Mouse (Mus musculus) lung, postnatal 4 days (tissue): Measurements from ENCODE around the gene Tldc1.

Source experiments
- DNase-seq, 2 experiments: peaks; one replicate each; pipeline ENCODE4 v3.0.0; 2021

Gene Tldc1

DNA sequence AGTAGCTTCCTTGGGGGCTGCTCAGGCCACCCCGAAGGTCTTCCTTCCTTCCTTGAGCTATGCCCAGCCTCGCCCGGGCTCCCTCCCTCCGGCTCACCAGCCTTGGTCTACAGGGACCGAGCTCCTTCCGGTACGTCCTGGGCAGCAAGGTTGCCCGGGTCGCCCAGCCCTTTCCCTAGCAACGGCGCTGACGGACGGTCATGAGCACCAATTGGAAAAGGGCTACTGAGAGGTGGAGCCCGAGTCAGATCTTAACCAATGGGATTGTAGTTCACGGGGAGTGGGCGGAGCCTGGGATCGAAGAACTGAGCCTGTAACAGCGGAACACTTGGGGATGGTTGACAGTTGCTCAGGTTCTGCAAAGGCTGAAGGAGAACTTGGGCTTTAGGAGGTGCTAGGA lies at the start of gene Tldc1:
TSS of gene Tldc1 (minus strand) at position 154 of the 400 bp plus-strand sequence.
- peak; percentile 99 to 100 for DNase-seq

DNA sequence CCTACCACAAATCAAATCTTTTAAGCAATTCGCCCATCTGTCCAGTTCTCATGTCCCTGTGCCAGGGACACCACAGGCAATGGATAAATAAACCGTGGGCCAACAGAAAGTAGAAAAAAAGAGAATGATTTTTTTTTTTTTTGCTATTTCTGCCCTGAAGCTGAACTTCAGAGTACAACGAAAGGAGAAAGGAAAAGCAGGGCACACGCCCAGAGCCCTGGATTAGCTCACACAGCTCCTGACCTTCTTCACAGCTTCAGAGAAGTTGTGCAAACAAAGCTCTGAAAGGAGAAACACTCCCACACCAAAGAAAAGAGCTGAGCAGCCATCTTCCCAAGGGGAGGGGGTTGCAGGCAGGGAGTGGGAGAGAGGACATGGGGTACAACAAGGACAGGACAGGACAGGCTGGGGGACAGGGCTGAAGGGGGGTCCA lies 49.5 kb upstream of the Tldc1 start:
- peak; percentile 56 to 62 for DNase-seq

DNA sequence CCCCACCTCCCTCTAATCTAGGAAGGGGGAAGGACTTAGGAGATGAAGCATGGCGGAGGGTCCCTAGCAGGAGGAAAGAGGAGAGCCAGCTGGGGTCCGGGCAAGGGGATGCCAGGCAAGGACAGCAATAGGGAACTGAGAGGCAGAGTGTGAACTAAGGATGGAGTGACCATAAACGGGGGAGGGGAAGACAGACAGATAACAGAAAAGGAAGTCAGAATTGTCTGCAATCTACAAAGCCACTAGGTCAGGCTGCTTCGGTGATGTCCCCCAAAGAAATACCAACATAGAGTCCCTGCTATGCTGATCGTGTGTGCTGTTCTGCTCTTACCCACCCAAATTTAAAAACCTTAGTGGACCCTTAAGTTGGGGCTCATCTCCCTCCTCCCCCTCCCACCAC lies 48.8 kb upstream of the Tldc1 start:
- no peak for DNase-seq

DNA sequence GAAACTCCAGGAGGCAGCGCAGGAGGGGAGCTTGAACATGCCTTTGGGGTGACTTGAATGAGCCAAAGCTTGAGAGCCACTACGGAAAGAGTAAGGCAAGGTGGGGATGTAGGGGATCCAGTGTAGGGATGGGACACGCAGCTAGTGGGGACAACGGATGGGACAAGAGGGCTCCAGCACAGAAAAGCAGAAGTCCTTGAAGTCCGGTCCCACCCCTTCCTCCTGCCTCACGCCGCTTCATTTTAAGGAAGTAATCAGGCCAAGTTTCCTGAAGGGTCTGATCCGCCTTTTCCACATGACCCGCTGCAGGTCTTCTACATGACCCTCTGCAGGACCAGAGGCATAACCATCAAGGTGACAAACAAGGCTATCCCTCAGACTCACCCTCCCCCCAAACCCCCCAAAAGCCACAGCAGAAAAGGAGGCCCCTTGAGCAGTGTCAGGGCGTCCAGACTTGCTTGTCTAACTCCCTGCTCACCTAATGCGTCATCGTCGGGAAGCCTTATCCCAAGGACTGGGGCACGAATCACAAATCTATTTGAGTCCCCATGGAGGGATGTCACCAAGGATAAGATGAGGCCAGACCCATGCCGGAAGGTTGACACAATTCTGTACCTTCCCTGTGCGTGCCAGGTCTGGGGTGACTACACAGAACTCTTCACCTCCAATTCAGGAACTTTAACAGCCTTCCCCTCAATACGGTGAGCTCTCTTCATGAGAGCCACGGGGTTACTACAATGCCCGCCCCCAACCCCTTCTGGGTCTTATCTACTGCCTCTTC lies 47.9 kb upstream of the Tldc1 start:
- DNase-seq = no peak

DNA sequence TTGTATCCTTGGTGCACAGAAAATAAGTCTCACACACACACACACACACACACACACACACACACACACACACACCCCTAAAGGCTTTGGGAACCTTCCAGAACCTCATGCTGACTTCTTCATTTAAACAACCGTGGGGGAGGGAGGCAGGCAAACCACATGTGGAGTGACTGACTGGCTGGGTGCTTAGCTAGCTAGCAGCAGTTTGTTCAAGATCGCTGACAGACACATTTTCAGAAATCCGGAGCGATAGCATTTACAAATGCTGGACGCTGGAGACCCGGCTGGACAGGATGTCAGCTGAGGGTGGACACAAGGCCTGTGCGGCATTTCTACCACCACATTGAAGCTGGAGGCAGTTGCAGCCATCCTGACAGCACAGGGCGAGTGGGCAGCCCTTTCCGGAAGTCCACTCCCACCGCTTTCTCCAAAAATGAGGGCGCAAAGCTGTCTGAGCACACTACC lies 46.6 kb upstream of the Tldc1 start:
- peak; percentile 65 to 87 for DNase-seq

DNA sequence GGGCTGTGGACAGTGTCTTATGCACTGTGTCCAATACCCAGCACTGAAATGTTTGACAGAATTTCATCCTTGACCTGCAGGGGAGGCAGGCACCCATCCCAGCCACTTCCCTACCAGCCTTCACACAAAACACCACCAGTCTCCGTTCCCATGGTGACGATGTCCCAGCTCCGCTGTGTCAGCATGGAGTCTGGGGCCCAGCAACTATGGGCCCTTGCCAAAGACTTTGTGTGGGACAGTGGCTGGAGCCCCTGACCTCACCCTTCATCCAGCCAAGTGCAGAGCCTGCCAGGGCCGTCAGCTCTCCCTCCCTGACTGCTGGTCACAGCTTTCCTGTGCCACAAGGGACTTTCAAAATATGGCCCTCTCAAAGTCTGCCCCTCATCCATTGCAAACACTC lies 45.9 kb upstream of the Tldc1 start:
- DNase-seq = peak in 1 of 2 experiments; percentile 78

DNA sequence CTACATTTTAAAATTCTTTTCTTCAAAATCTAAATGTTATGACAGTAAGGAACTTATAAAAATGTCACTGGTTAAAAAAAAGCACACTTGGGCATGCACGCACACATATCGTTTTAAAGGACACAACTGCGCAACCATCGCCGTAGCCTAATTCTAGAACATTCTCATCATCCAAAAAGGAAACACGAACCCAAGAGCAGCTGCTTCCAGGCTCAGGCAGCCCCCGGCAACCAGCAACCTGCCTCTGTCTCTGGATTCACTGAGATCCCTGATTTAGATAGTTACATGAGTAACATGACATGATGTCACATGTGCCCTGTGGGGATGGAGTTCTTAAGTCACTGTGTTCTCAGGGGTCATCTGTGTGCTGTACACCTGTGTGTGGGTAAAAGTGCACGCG lies 45.1 kb upstream of the Tldc1 start:
- DNase-seq = no peak

DNA sequence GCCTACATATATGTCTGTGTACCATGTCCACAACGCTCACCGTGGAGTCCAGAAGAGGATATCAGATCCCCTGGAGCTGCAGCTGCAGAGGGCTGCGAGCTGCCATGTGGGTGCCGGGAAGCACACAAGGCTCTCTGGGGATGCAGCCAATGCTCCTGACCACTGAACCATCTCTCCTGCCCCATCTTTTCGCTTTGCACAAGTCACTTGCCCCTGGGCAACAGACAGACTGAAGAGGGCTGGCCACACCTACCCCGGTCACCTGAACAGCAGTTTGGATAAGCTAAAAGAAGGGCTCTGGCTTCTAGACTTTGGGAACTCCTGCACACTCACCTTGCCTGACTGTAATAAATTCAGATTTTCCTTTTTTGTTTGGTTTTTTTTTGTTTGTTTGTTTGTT lies 43.5 kb upstream of the Tldc1 start:
- DNase-seq = no peak

DNA sequence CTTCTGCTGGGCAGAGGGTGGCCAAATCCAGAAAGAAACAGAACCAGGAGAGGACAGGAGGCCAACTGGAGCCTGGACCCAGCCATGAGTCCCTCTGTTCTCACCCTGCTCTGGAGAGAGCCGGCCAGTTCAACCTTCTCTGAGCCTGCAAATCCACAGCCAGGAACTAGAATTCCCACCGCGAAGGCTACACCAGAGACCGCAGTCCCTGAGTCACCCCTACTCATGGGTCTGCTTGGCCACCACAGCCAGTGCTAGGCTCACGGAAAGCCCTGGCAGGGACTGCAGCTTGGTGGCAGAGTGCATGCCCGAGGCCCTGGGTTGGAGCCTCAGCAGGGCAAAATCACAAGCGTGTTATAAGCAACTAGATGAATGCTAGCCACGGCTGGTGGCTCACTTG lies 41.8 kb upstream of the Tldc1 start:
- no peak for DNase-seq

DNA sequence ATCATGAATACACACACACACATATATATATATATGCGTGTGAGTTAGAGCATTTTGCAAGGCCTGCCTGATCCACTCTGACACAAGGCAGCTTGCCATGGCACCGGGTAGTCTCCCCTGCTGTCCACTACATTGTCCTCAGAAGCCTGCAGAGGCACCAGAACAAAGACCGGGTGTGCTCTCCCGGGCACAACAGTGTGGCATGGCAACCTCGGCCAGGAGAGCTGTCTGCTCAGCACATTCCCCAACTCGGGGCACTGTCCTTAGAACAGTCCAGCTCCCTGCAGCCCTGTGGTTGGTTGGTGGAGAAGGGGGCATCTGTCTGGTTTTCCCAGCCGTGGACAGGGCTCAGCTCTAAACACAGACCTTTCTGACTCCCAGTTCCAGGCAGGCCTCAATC lies 41.1 kb upstream of the Tldc1 start:
- no peak for DNase-seq

DNA sequence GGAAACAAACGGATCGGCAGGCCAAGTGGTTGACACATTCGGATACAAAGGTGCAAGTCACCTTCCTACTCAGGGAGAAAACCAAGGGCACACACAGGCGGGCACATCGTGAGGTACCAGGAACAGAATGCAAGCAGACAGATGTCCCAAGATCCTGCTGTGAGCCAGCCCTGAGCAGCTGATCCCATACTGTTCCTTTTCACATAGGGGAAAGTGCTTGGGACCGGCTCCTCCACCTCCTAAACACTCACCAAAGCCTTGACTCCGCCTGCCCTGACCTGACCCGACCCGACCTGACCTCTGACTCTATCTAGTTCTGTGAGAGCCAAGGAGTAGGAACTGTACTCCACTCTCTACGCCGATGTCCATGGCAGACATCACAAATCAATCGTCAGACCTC lies 39.2 kb upstream of the Tldc1 start:
- DNase-seq = no peak

DNA sequence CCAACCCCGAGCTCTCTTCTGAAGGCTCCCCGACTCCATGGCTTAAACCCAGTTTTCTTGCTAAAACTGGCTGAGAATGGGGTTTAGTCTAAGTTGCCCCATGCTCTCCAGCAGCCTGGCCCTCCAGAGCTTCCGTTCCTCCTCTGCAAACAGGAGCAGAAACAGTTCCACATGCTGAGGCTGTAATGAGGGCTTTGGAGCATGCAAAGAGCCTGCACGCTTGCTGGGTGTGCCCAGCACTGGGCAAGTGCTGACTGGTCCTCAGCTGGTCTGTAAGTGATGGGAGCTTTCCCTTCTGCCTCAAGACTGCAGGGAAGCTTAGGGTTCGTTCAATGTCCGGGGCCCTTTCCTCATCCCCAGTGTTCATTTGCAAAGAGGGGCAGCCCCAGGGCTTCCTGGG lies 38.0 kb upstream of the Tldc1 start:
- DNase-seq = no peak

DNA sequence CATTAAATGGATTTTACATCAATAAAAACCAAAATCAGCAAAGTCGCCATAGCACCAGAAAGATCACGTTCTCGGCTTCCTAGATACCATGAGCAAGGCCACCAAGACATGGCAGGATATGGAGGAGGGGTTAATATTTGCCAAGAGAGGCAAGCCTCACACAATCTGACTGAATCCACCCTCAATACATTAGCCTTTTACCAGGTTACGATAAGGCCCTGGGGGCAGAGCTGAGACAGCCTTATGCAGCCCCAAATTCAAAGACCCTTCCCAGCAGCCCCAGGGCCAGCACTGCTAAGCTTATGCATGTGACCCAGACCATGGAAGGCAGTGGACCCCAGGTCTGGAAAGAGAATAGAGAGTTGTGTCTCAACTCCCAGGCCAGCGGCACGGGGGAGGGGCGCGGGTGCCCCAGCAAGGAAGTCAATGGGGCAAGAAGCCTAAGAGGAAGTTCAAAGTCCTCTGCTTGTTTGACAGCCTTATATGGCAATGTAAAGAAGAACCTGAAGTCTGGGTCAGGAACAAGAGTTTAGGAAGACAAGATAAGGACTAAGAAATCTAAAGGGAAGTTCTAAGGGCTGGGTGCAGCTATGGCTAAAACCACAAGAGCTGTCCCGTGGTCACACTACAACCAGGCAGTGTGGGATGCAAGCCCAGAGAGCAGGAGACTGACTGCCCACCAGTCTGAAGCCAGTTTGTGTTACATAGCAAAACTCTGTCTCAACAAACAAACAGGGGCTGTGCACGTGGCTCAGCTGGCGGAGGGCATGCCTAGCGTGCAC lies 34.6 kb upstream of the Tldc1 start:
- peak; percentile 70 to 75 for DNase-seq

DNA sequence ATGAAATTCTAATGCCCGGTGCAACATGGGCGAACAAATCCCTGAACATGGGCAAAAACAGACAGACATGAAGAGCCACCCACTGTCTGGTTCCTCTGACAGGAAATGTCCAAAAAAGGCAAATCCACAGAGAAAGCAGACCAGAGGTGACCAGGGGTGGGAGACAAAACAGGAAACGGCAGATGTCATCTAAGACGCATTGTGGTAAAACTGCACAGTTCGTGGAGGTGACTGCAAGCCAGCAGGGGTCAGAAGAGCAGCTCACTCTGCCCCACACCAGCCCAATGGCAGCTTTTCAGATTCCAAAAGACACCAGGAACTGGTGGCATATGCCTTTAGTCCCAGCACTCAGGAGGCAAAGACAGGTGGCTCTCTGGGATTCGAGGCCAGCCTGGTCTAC lies 33.7 kb upstream of the Tldc1 start:
- peak; percentile 52 to 65 for DNase-seq

DNA sequence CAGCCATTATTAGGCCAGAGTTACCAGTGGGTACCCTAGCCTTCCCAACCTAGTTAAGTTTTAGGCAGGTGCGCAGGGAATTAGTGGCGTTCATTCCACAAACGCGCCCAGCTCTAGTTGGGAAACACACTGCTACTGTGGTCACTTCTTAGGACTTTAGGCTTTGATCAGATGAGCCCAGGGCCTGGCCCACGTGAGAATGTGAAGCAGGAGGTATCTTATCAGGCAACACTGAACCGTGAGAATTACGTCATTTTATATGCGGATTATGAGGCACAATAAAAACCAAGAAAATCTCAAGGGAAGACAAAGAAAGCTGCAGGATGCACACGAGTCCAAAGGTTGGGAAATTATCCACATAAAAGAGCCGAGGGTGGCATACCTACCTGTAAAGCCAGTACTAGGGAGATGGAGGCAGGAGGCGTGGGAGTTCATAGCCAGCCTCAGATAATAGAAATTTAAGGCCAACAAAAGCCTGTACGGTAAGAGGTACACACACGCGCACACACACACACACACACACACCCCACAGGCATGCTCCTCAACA lies 32.8 kb upstream of the Tldc1 start:
- DNase-seq = no peak

DNA sequence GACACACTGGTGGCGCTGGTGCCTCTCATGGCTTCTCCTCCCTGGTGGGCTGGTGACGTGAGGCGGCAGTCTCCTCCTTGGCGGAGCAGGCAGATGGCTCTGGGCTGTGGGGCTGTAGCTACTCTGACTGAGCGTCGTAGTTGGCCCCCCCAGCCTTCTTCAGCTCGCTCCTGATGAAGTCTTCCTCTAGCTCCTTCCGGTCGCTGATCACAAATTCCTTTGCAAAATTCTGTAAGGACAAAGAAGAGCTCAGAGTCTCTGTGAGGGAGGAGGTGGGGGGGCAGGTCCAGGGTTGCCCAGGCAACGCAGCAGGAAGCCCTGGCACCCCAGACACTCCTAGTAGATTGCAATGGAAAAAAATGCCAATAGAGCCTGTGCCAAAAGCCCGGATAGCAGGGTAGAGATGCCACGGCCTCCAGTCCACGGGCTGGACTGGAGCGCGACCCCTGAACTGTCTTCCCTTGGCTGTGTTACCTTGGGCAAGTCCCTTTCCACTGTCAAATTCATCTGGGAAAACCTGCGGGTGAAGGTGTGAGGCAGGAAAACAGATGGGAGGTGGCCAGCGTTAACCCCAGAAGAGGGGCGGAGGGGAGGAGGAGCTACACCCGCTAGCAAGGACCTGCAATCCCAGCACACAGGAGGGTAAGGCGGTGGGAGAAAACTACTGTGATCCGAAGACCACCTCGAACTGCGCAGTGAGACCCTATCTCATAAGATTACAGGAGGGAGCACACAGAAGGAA lies 32.1 kb upstream of the Tldc1 start:
- DNase-seq = no peak

DNA sequence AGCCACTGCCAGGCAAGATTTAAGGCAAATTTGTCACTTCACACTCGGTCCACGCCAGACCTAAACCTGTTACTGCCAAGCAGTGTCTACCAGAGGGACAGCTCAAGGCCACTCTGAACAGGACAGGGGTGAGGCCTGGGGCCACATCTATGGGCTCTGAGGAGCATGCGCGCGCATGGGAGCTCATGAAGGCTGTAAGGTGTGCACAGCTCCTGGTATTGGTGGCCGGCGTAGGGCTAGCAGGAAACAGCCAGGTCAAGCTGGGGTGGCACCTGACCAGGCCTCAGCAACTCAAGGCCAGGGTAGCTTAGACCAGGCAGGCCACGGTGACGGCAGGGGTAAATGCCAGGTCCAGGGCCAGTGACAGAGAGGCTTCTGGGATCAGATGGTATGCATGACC lies 31.4 kb upstream of the Tldc1 start:
- DNase-seq = no peak

DNA sequence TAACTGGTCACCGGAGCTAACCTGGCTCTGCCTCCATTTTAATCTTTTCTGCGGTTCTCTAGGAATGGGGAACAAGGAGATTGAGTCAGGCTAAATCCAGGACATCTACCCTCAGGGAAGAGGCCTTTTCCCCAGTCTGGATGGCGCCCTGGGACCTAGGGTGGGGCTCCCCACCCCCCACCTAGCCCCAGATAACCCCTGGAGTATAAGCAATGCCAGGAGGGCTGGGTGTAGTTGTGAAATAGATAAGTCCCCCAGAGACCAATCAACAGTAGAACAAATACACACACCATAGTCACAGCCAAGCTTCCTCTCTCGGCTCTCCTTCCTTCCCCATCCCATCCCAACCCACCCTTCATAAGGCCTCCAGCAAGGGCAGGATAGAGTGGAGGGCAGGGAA lies 29.5 kb upstream of the Tldc1 start:
- DNase-seq = no peak

DNA sequence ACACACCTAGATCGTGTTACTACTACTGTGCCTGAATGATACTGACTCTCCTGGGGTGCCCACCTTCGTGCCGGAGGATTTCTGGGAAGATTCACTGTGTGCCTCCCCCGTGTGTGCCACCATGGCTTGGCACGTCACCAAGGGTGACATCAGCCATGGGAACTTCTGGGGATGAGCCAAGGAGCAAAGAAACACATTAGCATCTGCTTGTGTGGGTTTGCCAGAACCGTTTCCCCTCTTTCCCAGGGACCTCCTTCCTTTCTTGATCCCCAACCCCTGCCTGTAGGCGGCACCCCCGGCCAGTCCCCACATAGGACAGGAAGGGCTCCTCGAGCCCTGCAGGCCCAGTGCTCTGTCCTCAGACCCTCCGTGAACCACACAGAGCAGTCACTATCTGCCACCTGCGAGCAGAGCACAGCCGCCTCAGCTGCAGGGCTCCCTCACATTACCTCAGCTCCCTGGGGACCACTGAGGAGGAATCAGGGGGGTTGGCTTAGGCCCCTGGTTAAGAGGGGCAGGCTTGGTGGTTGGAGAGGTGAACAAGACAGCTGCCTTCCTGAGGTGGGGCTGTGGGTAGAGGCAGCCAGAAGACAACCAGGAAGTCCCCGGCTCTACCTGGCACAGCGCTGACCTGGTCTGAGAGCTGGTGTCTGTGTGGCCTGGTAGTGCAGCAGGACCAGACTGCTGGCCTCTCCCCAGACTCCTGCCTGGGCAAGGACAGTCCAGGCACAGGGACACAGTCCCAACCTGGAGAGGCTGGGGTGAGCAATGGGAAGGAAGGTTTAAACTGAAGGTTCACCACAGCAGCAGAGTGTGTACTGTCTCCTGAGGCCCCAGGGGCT lies 28.4 kb upstream of the Tldc1 start:
- DNase-seq = peak; percentile 61 to 73

DNA sequence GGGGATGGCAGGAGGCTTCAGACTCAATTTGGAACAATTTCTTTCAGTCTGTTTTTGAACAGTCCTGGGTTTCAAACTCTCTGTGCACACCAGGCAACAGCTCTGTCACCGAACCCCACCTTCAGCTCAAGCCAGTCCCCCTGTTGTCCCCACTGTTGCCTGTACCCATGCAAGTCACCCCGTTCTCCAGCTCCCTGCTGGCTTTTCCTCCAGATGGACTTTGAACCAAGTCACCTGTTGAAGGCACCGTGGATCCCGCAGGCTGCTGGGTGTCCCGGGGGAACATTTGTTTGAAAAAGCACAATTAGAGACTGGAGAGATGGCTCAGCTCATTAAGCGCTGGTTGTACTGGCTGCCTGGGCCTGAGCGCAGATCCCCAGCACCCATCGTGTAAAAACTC lies 27.1 kb upstream of the Tldc1 start:
- no peak for DNase-seq

DNA sequence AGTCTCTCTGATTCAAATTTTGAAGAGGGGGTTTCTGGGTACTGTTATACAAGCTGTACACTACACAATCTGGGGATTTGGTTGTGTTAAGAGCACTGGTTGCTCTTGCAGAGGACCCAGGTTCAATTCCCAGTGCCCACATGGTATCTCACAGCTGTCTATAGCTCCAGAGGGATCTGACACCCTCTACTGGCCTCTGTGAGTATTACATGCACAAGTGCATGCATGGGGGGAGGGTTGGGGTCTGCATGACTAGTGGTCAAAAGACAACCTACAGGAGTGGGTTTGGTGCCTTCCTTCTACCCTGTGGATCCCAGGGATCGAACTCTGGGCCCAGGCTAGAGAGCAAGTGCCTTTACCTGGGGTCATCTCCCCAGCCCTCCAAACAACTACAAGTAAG lies 24.4 kb upstream of the Tldc1 start:
- DNase-seq = no peak

DNA sequence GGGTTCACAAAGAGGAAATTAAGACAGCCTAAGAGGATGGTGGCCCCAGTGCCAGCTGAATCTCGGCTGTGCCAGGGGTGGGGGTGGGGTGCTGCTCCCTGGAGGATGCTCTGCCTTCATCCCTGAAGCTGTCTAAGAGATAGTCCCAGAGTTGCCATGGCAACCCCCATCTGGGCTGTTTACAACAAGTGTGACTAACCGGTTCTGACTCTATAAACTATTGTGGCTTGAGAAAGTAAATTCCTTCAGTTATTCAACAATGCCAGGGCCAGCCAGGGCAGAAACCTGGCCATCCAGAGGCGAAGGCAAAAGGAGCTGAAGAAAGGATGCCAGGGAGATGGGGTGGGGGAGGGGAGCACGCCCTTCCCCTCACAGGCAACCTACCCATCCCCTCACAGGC lies 23.0 kb upstream of the Tldc1 start:
- no peak for DNase-seq

DNA sequence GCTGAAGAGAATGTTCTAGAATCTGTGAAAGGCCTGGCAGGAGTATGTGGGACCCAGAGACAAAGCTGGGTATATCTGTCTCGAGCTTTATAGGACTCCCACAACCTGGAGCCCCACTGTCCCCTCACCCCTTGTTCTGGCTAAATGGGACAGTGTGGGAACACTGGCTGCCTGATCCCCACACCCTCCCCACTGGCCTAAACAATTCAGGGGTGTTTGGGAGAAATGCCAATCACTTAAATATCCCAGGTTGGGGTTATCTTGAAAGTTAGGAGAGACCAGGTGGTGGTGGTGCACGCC lies 20.7 kb upstream of the Tldc1 start:
- DNase-seq = no peak
